Mouse (Mus musculus) stomach, postnatal 0 days (tissue): ENCODE data around the gene Fahd1.

Experiments used
- CTCF ChIP-seq: IDR thresholded peaks from 2 replicates; pipeline ENCODE4 v1.5.1; 2016; ENCODE audit warnings: antibody characterized with exemption, low read depth, mild to moderate bottlenecking, moderate library complexity
- EP300 ChIP-seq: optimal IDR thresholded peaks from 2 replicates; pipeline ENCODE3; 2016; ENCODE audit warnings: antibody characterized with exemption

GRCm38 (mm10) chr17:24867914-24868313, 17.8 kb upstream of the Fahd1 start:
- TF ChIP-seq CTCF, result no peak
- no peak for TF ChIP-seq EP300
